Mouse (Mus musculus) forebrain, embryonic 12.5 days (tissue): ENCODE measurements at regions not wholly inside any gene's neighbourhood (a gene's known extent, or its start where the extent isn't known, plus 50 kb on each side); places are given as distances from the start of the nearest gene placed in this dataset.

Source experiments
- ATAC-seq: fragments of 200-750 bp; cut with Nextera tagmentation; 2 replicates; pipeline ENCODE4 v1.8.0; 2017; ENCODE audit warnings: moderate TSS enrichment; ENCODE audit not compliant: low FRiP score
- H3K27ac ChIP-seq: fragments of 300-500 bp; sonication (generic); 2 replicates; pipeline ENCODE4 v1.5.1; 2016; ENCODE audit warnings: mild to moderate bottlenecking
- H3K27me3 ChIP-seq: fragments of 300-500 bp; sonication (generic); 2 replicates; pipeline ENCODE4 v1.6.1; 2016; ENCODE audit warnings: mild to moderate bottlenecking
- H3K36me3 ChIP-seq: fragments of 300-500 bp; sonication (generic); replicated peaks from 2 replicates; pipeline ENCODE4 v1.6.1; 2016; ENCODE audit warnings: mild to moderate bottlenecking
- H3K4me1 ChIP-seq: fragments of 300-500 bp; sonication (generic); 2 replicates; pipeline ENCODE4 v1.6.1; 2016
- H3K4me2 ChIP-seq: fragments of 300-500 bp; sonication (generic); 2 replicates; pipeline ENCODE4 v1.6.1; 2016; ENCODE audit warnings: mild to moderate bottlenecking, moderate library complexity
- H3K4me3 ChIP-seq: fragments of 300-500 bp; sonication (generic); replicated peaks from 2 replicates; pipeline ENCODE4 v1.5.1; 2016; ENCODE audit warnings: mild to moderate bottlenecking
- H3K9ac ChIP-seq: fragments of 300-500 bp; sonication (generic); 2 replicates; pipeline ENCODE4 v1.6.1; 2016; ENCODE audit warnings: mild to moderate bottlenecking
- H3K9me3 ChIP-seq: fragments of 300-500 bp; sonication (generic); 2 replicates; pipeline ENCODE4 v1.6.1; 2016
- WGBS: fragments of 180-500 bp; shearing (Covaris S2); methylation state at CpG from one replicate; pipeline ENCODE4 v1.1.7; 2016; 5-methylcytosine and 5-hydroxymethylcytosine counted together

DNA sequence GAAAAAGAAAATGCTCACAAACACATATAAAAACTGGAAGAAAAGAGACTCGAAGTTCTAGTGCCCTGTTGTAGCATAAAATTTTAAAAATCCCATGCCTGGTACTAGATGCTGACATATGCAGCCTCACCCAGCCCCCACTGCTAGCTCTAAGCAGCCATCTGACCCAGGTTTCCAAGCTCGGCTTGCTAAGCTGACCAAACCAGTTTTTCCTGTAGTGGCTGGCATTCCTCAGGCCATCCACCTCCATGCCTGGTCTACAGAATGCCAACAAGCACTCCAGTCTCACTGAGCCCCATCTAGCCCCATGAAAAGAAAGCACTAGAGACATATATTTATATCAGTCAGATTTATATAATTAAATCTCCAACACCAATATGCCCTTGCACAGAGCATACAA lies 196.1 kb upstream of the Gpr149 start:
- 55% methylated on average over 2 of the region's 2 CpGs for WGBS
- Histone ChIP-seq H3K4me1 (no peaks in the 10 kb centered on the region), H3K9ac (no peak overlapping the region), H3K9me3 (no peaks in the 10 kb centered on the region), H3K36me3 (no peaks in the 10 kb centered on the region), H3K27me3 (no peaks in the 10 kb centered on the region), H3K27ac (no peak overlapping the region), H3K4me3 (no peak overlapping the region), H3K4me2 (no peak overlapping the region)
- no peak for ATAC-seq

DNA sequence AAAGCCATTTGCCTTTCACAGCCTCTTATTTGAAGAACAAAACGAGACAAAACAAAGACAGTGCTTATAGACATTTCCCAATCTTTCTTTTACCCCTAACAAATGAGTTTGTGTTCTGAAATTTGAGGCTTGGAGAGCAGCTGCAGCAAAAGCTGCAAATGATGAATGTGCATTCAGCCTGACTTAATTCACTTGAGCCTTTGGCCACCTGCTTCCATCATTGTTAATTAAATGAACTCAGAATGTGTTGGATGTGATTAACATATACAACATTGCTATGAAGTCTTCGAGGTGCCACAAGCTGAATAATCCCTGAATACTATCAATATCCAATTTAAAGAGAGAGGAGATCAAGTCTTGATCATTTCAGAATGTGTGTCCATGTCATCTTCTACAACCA lies 181.3 kb upstream of the Gpr149 start:
- WGBS = 2% methylated on average over 2 of the region's 2 CpGs
- Histone ChIP-seq H3K4me2 (no peak overlapping the region), H3K4me3 (no peak overlapping the region), H3K4me1 (no peaks in the 10 kb centered on the region), H3K27ac (no peak overlapping the region), H3K9ac (no peak overlapping the region), H3K9me3 (no peaks in the 10 kb centered on the region), H3K36me3 (no peaks in the 10 kb centered on the region), H3K27me3 (0 out of 2 replicates have a peak, but pooled peaks cover 2% of the 10 kb centered on the region)
- ATAC-seq = peak; percentile 86
